Mouse (Mus musculus): ENCODE data around the gene Phactr4.

- TF ChIP-seq CTCF (conservative IDR thresholded peaks at IDR 0.05 in 1 of 2, IDR thresholded peaks at IDR 0.05 in 1 of 2; ENCODE audit: low read depth in 2 of 2, low read length in 2 of 2) (no peak), EP300 (IDR thresholded peaks at IDR 0.05; ENCODE audit: low read length) (no peak)
Observed at GRCm38 (mm10) chr4:132328391-132328982, 93.8 kb downstream of the Phactr4 start.
